Mouse (Mus musculus): ENCODE measurements around the gene Prss16. TPM values are rescaled to one million over a fixed set of nuclear protein-coding genes. Genes with fewer than 3 reads are reported as not detected.
A peak's percentile ranks its signal among the peaks of the same experiment; 100 is the strongest.

Gene Prss16
- total and polyA plus RNA-seq, 3 experiments: 0.47 TPM; not detected in 2

DNA sequence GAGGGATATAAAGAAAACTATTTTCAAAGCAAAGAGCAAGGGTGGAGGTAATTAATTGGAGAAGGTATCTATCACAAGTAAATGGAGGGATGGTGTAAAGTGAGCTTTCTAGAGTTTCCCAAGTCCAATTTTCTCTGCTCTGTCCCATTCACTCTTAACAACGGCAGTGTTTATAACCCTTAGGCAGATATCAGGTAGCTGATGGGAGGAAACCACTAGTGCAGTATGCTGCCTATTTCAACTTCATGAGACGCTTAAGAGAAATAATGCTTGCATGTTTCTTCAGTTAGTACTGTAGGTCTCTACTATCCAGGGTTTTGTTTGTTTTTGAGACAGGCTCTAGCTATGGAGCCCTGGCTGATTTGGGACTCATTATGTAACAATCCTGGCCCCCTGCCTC lies 27.9 kb upstream of the Prss16 start:
- Histone ChIP-seq H3K79me2 (ENCODE audit: control insufficient read depth, insufficient read depth, low read length, poor library complexity) (no peaks in the 10 kb centered on the region; the same call in 1 of the 2 replicates), H3K9ac (ENCODE audit: control insufficient read depth, low read depth, low read length, poor library complexity, severe bottlenecking) (peak overlapping the region; percentile 66), H3K27ac (ENCODE audit: control insufficient read depth, low read depth, low read length) (peak overlapping the region; percentile 61; the same call in 1 of the 2 replicates), H3K4me1 (ENCODE audit: control insufficient read depth in 1 of 2, insufficient read depth in 2 of 2, low read length in 2 of 2) (peaks cover 0 to 4% of the 10 kb centered on the region in 2 experiments; a peak in 2 of 4 replicates), H3K4me3 (ENCODE audit: control insufficient read depth in 1 of 2, insufficient read depth in 1 of 2, low read depth in 2 of 2, low read length in 2 of 2) (no peak overlapping the region), H3K36me3 (ENCODE audit: control insufficient read depth in 1 of 2, insufficient read depth in 2 of 2, low read length in 2 of 2) (peaks cover 0 to 24% of the 10 kb centered on the region in 2 experiments; a peak in 2 of 4 replicates), H3K27me3 (ENCODE audit: control insufficient read depth in 1 of 2, insufficient read depth in 2 of 2, low read length in 2 of 2) (no peaks in the 10 kb centered on the region), H3K9me3 (replicated peaks; ENCODE audit: insufficient read depth, low read length) (no peaks in the 10 kb centered on the region)
- TF ChIP-seq USF1 (IDR thresholded peaks at IDR 0.05; ENCODE audit: low read depth, low read length): no peak
- no peak for TF ChIP-seq RCOR1 (IDR thresholded peaks at IDR 0.05; ENCODE audit: low read depth, low read length)
- TF ChIP-seq UBTF (IDR thresholded peaks at IDR 0.05; ENCODE audit: borderline replicate concordance, insufficient read depth, low read depth, low read length): no peak
- TF ChIP-seq TBP (IDR thresholded peaks at IDR 0.05; ENCODE audit: low read depth, low read length): 0 out of 2 replicates have a peak, but pooled peaks have one; percentile 4
- DNase-seq (ENCODE audit: low read depth, low spot score): peak; percentile 62

- Histone ChIP-seq H3K27me3 (ENCODE audit: control insufficient read depth in 1 of 2, insufficient read depth in 2 of 2, low read length in 2 of 2) (no peaks in the 10 kb centered on the region), H3K79me2 (ENCODE audit: control insufficient read depth, insufficient read depth, low read length, poor library complexity) (no peaks in the 10 kb centered on the region; the same call in 1 of the 2 replicates), H3K4me1 (ENCODE audit: control insufficient read depth in 1 of 2, insufficient read depth in 2 of 2, low read length in 2 of 2) (peaks cover 0 to 4% of the 10 kb centered on the region in 2 experiments; a peak in 2 of 4 replicates), H3K27ac (ENCODE audit: control insufficient read depth, low read depth, low read length) (peak overlapping the region; percentile 88), H3K36me3 (ENCODE audit: control insufficient read depth in 1 of 2, insufficient read depth in 2 of 2, low read length in 2 of 2) (peaks cover 0 to 24% of the 10 kb centered on the region in 2 experiments; a peak in 2 of 4 replicates), H3K9ac (ENCODE audit: control insufficient read depth, low read depth, low read length, poor library complexity, severe bottlenecking) (peak overlapping the region; percentile 66), H3K4me3 (ENCODE audit: control insufficient read depth in 1 of 2, insufficient read depth in 1 of 2, low read depth in 2 of 2, low read length in 2 of 2) (no peak overlapping the region; a peak in 1 of 4 replicates), H3K9me3 (replicated peaks; ENCODE audit: insufficient read depth, low read length) (no peaks in the 10 kb centered on the region)
- peak; percentile 59 for TF ChIP-seq TBP (IDR thresholded peaks at IDR 0.05; ENCODE audit: low read depth, low read length)
- TF ChIP-seq MYC (IDR thresholded peaks at IDR 0.05; ENCODE audit: low read depth, low read length): no peak
- TF ChIP-seq SMC3 (IDR thresholded peaks at IDR 0.05; ENCODE audit: low read depth, low read length): no peak
- no peak for TF ChIP-seq ZC3H11A (IDR thresholded peaks at IDR 0.05; ENCODE audit: low read depth, low read length)
- TF ChIP-seq RCOR1 (IDR thresholded peaks at IDR 0.05; ENCODE audit: low read depth, low read length): no peak
- DNase-seq (ENCODE audit: low read depth, low spot score): peak; percentile 65
Measured at GRCm38 (mm10) chr13:22036986-22037385, 27.4 kb upstream of the Prss16 start.

- peak; percentile 87 for DNase-seq (ENCODE audit: low read depth, low spot score)
- H3K9ac ChIP-seq (ENCODE audit: control insufficient read depth, low read depth, low read length, poor library complexity, severe bottlenecking): peak overlapping the region; percentile 66
- peaks cover 0 to 22% of the 10 kb centered on the region in 2 experiments; a peak in 2 of 4 replicates for H3K36me3 ChIP-seq (ENCODE audit: control insufficient read depth in 1 of 2, insufficient read depth in 2 of 2, low read length in 2 of 2)
- peaks cover 0 to 4% of the 10 kb centered on the region in 2 experiments; a peak in 2 of 4 replicates for H3K4me1 ChIP-seq (ENCODE audit: control insufficient read depth in 1 of 2, insufficient read depth in 2 of 2, low read length in 2 of 2)
- H3K27me3 ChIP-seq (ENCODE audit: control insufficient read depth in 1 of 2, insufficient read depth in 2 of 2, low read length in 2 of 2): no peaks in the 10 kb centered on the region
- peak overlapping the region; percentile 88 for H3K27ac ChIP-seq (ENCODE audit: control insufficient read depth, low read depth, low read length)
- H3K4me3 ChIP-seq (ENCODE audit: control insufficient read depth in 1 of 2, insufficient read depth in 1 of 2, low read depth in 2 of 2, low read length in 2 of 2): peak overlapping the region in 1 of 2 experiments; percentile 34; a peak in 2 of 4 replicates
- H3K79me2 ChIP-seq (ENCODE audit: control insufficient read depth, insufficient read depth, low read length, poor library complexity): no peaks in the 10 kb centered on the region; the same call in 1 of the 2 replicates
- no peaks in the 10 kb centered on the region for H3K9me3 ChIP-seq (replicated peaks; ENCODE audit: insufficient read depth, low read length)
- TF ChIP-seq ZKSCAN1 (IDR thresholded peaks at IDR 0.05; ENCODE audit: low read depth, low read length) (no peak), MYC (IDR thresholded peaks at IDR 0.05; ENCODE audit: low read depth, low read length) (no peak), POLR2AphosphoS5 (IDR thresholded peaks at IDR 0.05; ENCODE audit: borderline replicate concordance, low read depth, low read length) (peak; percentile 90; the same call in 1 of the 2 replicates), SIN3A (IDR thresholded peaks at IDR 0.05; ENCODE audit: low read length) (no peak), POLR2A (IDR thresholded peaks at IDR 0.05; ENCODE audit: control insufficient read depth in 1 of 2, insufficient read depth in 1 of 2, low read depth in 1 of 2, low read length in 2 of 2, poor library complexity in 1 of 2) (peak; percentile 90 to 96), SMC3 (IDR thresholded peaks at IDR 0.05; ENCODE audit: low read depth, low read length) (no peak), RAD21 (IDR thresholded peaks at IDR 0.05; ENCODE audit: low read depth, low read length) (no peak), E2F4 (IDR thresholded peaks at IDR 0.05; ENCODE audit: borderline replicate concordance, low read depth, low read length) (no peak), UBTF (IDR thresholded peaks at IDR 0.05; ENCODE audit: borderline replicate concordance, insufficient read depth, low read depth, low read length) (0 out of 2 replicates have a peak, but pooled peaks have one; percentile 53), GABPA (IDR thresholded peaks at IDR 0.05; ENCODE audit: low read depth, low read length) (no peak), ZNF384 (IDR thresholded peaks at IDR 0.05; ENCODE audit: low read depth, low read length) (no peak), MAX (IDR thresholded peaks at IDR 0.05; ENCODE audit: low read length) (no peak)
Measured at GRCm38 (mm10) chr13:22036149-22036956, 26.8 kb upstream of the Prss16 start.
